Mouse (Mus musculus): Measurements from ENCODE around the gene Uqcr11.
A peak's percentile ranks its signal among the peaks of the same experiment; 100 is the strongest.

The Uqcr11 gene

GRCm38 (mm10) chr10:80398174-80398535 is 8.5 kb downstream of the Uqcr11 start:
- DNase-seq, result no peak

- DNase-seq, result no peak
These were observed 9.0 kb downstream of the Uqcr11 start for GRCm38 (mm10) chr10:80397524-80398173.

- DNase-seq, result no peak
These were observed 9.7 kb downstream of the Uqcr11 start for GRCm38 (mm10) chr10:80396822-80397523.

- DNase-seq, result no peak
These were observed 11.5 kb downstream of the Uqcr11 start for GRCm38 (mm10) chr10:80395025-80395627.

- DNase-seq, result peak; percentile 73 to 77
These were observed 13.9 kb downstream of the Uqcr11 start for GRCm38 (mm10) chr10:80392687-80393086.

GRCm38 (mm10) chr10:80390697-80391096 is 15.9 kb downstream of the Uqcr11 start:
- DNase-seq, result peak; percentile 59 to 71

GRCm38 (mm10) chr10:80389185-80389708 is 17.4 kb downstream of the Uqcr11 start:
- no peak for DNase-seq

GRCm38 (mm10) chr10:80388731-80389130 is 17.9 kb downstream of the Uqcr11 start:
- DNase-seq, result no peak

- DNase-seq, result peak; percentile 90 to 96
These were observed 19.1 kb downstream of the Uqcr11 start, which contains the start of gene Mex3d for GRCm38 (mm10) chr10:80387522-80387959. Gene Mex3d (minus strand): TSS chr10:80387659.

GRCm38 (mm10) chr10:80386735-80387471 is 19.7 kb downstream of the Uqcr11 start:
- DNase-seq, result peak in 1 of 2 experiments; percentile 42

GRCm38 (mm10) chr10:80385811-80386734 is 20.6 kb downstream of the Uqcr11 start:
- DNase-seq, result peak in 1 of 2 experiments; percentile 36

- DNase-seq, result no peak
These were observed 21.3 kb downstream of the Uqcr11 start for GRCm38 (mm10) chr10:80385310-80385709.

GRCm38 (mm10) chr10:80384709-80385108 is 21.9 kb downstream of the Uqcr11 start:
- DNase-seq, result no peak

GRCm38 (mm10) chr10:80384115-80384639 is 22.5 kb downstream of the Uqcr11 start:
- DNase-seq, result no peak

- DNase-seq, result peak in 1 of 2 experiments; percentile 57
These were observed 23.2 kb downstream of the Uqcr11 start for GRCm38 (mm10) chr10:80383431-80383830.

- DNase-seq, result no peak
These were observed 23.8 kb downstream of the Uqcr11 start for GRCm38 (mm10) chr10:80382641-80383365.

- DNase-seq, result peak in 1 of 2 experiments; percentile 71
These were observed 28.9 kb downstream of the Uqcr11 start for GRCm38 (mm10) chr10:80377716-80378115.

GRCm38 (mm10) chr10:80376160-80376559 is 30.5 kb downstream of the Uqcr11 start:
- DNase-seq, result peak; percentile 92 to 97

GRCm38 (mm10) chr10:80374063-80374462 is 32.6 kb downstream of the Uqcr11 start:
- peak; percentile 88 to 90 for DNase-seq

- DNase-seq, result no peak
These were observed 33.9 kb downstream of the Uqcr11 start for GRCm38 (mm10) chr10:80372706-80373105.

- DNase-seq, result no peak
These were observed 34.6 kb downstream of the Uqcr11 start for GRCm38 (mm10) chr10:80371983-80372382.
